Comparison of ENCODE assay signal across 11 mouse cellular contexts in genomic region chr13:18949626-18950200, GRCm38 (mm10). TPM values are rescaled to one million over a fixed set of nuclear protein-coding genes. Genes with fewer than 3 reads are reported as not detected.
A peak's percentile ranks its signal among the peaks of the same experiment; 100 is the strongest.
DNase-seq lines count a peak whose midpoint lies in the region; ATAC-seq and TF ChIP-seq lines count a peak whose summit lies in the region.
"Had no signal": no experiment of that assay in that cellular context is flagged by ENCODE, and none has a peak within 500 bp of the region (broad histone marks: within the 10 kb centered on the region; RNA-seq: fewer than 3 reads in every experiment).

No protein-coding gene starts in this region.

- no peak for TF ChIP-seq CTCF in hindbrain, postnatal 0 days (IDR thresholded peaks at IDR 0.05; ENCODE audit: low read depth)

- H3K4me2 ChIP-seq in heart, embryonic 14.5 days (ENCODE audit: low read length) = 0 out of 2 replicates have a peak overlapping the region, but pooled peaks have one; percentile 95
- peak overlapping the region; percentile 76 for H3K4me2 ChIP-seq in hindbrain, postnatal 0 days (ENCODE audit: low read depth, low read length)
- peak overlapping the region; percentile 64 for H3K4me2 ChIP-seq in midbrain, embryonic 15.5 days

- no peaks in the 10 kb centered on the region for H3K9me3 ChIP-seq in heart, embryonic 14.5 days (ENCODE audit: control insufficient read depth, low read length)
- no peaks in the 10 kb centered on the region for H3K9me3 ChIP-seq in hindbrain, postnatal 0 days (ENCODE audit: low read length)
- H3K9me3 ChIP-seq in midbrain, embryonic 15.5 days = no peaks in the 10 kb centered on the region
- H3K9me3 ChIP-seq: limb, embryonic 15.5 days had no signal

- H3K9ac ChIP-seq in heart, embryonic 14.5 days (ENCODE audit: low read length) = no peak overlapping the region
- 0 out of 2 replicates have a peak overlapping the region, but pooled peaks have one; percentile 89 for H3K9ac ChIP-seq in hindbrain, postnatal 0 days (replicated peaks; ENCODE audit: low read length)
- peak overlapping the region; percentile 15; the same call in 1 of the 2 replicates for H3K9ac ChIP-seq in midbrain, embryonic 15.5 days
- H3K9ac ChIP-seq: limb, embryonic 15.5 days had no signal

- no peak overlapping the region for H3K4me3 ChIP-seq in heart, embryonic 14.5 days (ENCODE audit: control insufficient read depth in 1 of 2, insufficient read depth in 1 of 2, low read depth in 1 of 2, low read length in 2 of 2)
- peak overlapping the region; percentile 93 for H3K4me3 ChIP-seq in hindbrain, postnatal 0 days (ENCODE audit: low read length)
- H3K4me3 ChIP-seq in midbrain, embryonic 15.5 days = peak overlapping the region; percentile 86

- H3K27me3 ChIP-seq in heart, embryonic 14.5 days (ENCODE audit: control insufficient read depth, insufficient read depth, low read length) = 0 out of 2 replicates have a peak, but pooled peaks cover 6% of the 10 kb centered on the region
- no peaks in the 10 kb centered on the region for H3K27me3 ChIP-seq in hindbrain, postnatal 0 days (ENCODE audit: insufficient read depth, low read length)
- H3K27me3 ChIP-seq in midbrain, embryonic 15.5 days (replicated peaks) = no peaks in the 10 kb centered on the region
- H3K27me3 ChIP-seq: CH12.LX had no signal

- H3K4me1 ChIP-seq in heart, embryonic 14.5 days (ENCODE audit: control insufficient read depth in 2 of 2, insufficient read depth in 2 of 2, low read length in 2 of 2) = peaks cover 0 to 4% of the 10 kb centered on the region in 2 experiments; a peak in 2 of 4 replicates
- 0 out of 2 replicates have a peak, but pooled peaks cover 3% of the 10 kb centered on the region for H3K4me1 ChIP-seq in hindbrain, postnatal 0 days (ENCODE audit: insufficient read depth, low read length)
- H3K4me1 ChIP-seq in midbrain, embryonic 15.5 days = peaks cover 15% of the 10 kb centered on the region

- WGBS in heart, embryonic 14.5 days = 43% methylated on average over 11 of the region's 11 CpGs
- 52% methylated on average over 11 of the region's 11 CpGs for WGBS in hindbrain, postnatal 0 days
- 59% methylated on average over 11 of the region's 11 CpGs for WGBS in midbrain, embryonic 15.5 days

- no peaks in the 10 kb centered on the region for H3K36me3 ChIP-seq in heart, embryonic 14.5 days (ENCODE audit: control insufficient read depth, insufficient read depth, low read length)
- H3K36me3 ChIP-seq in hindbrain, postnatal 0 days (ENCODE audit: insufficient read depth, low read length) = no peaks in the 10 kb centered on the region
- no peaks in the 10 kb centered on the region for H3K36me3 ChIP-seq in midbrain, embryonic 15.5 days (replicated peaks)
- H3K36me3 ChIP-seq: limb, embryonic 15.5 days had no signal

- no peak for DNase-seq in heart, adult 11 months
- peak; percentile 72 for DNase-seq in cerebellum, adult 9-10 months
- DNase-seq in hindbrain, postnatal 0 days (ENCODE audit: low spot score) = peak; percentile 8
- DNase-seq in testis, postnatal 10 days (ENCODE audit: low spot score) = no peak
- no peak for DNase-seq in right cerebral cortex, adult 18-20 months
- DNase-seq in thymus, postnatal 4 days = no peak

- no peak overlapping the region for H3K27ac ChIP-seq in heart, embryonic 14.5 days (replicated peaks in 1 of 2; ENCODE audit: control insufficient read depth in 1 of 2, insufficient read depth in 1 of 2, low read depth in 2 of 2, low read length in 2 of 2)
- H3K27ac ChIP-seq in hindbrain, postnatal 0 days = no peak overlapping the region
- no peak overlapping the region for H3K27ac ChIP-seq in midbrain, embryonic 15.5 days
- H3K27ac ChIP-seq: limb, embryonic 15.5 days had no signal

- no peak for ATAC-seq in heart, embryonic 14.5 days (ENCODE audit: insufficient number of reproducible peaks, insufficient read depth, low FRiP score, low read depth)
- ATAC-seq in hindbrain, postnatal 0 days = no peak
- no peak for ATAC-seq in midbrain, embryonic 15.5 days (replicated peaks)

RNA-seq across cellular contexts. Expression of gene Amph, which starts 1.7 kb away (rescaled TPM):
- 0.22 and 0.36 TPM in 2 replicates for polyA plus RNA-seq in heart, embryonic 14.5 days (2014; fragmentation: Nextera tagmentation; extraction: Ambion mirVana)
- total RNA-seq in hindbrain, postnatal 0 days (2014; rRNA removed) = 110 and 114 TPM in 2 replicates
- polyA plus RNA-seq in hindbrain, postnatal 0 days (2015; fragmentation: Nextera tagmentation; extraction: Ambion mirVana) = 65.1 TPM in 2 replicates
- polyA plus RNA-seq in midbrain, embryonic 15.5 days (2015; fragmentation: Nextera tagmentation; extraction: Ambion mirVana) = 53.4 and 53.9 TPM in 2 replicates
- total RNA-seq: CH12.LX; granulocyte monocyte progenitor cell, adult 5-6 weeks had no signal

Comparison
In these comparisons a context has a peak if more than half of its experiments do, and no peak if none do; other contexts are left out.
1. H3K4me3 ChIP-seq: peak in hindbrain, postnatal 0 days (single experiment) and midbrain, embryonic 15.5 days (single experiment); none in heart, embryonic 14.5 days (0 of 2).
2. DNase-seq: peak in cerebellum, adult 9-10 months (single experiment) and hindbrain, postnatal 0 days (single experiment); none in heart, adult 11 months (single experiment), testis, postnatal 10 days (single experiment), right cerebral cortex, adult 18-20 months (single experiment) and thymus, postnatal 4 days (single experiment).
3. RNA of gene Amph, which starts 1.7 kb away (polyA plus RNA-seq): 65.1 TPM in hindbrain, postnatal 0 days and 53.4 to 53.9 TPM in midbrain, embryonic 15.5 days; 0.22 to 0.36 TPM in heart, embryonic 14.5 days; every median in the first group is over 10 times any median in the second.
4. Peak in every context shown above with its lines, with median percentiles within 50 percentile points of each other: H3K4me2 ChIP-seq.